Mouse (Mus musculus): ENCODE data around the gene 1110008P14Rik. TPM values are rescaled to one million over a fixed set of nuclear protein-coding genes. Genes with fewer than 3 reads are reported as not detected.
A peak's percentile ranks its signal among the peaks of the same experiment; 100 is the strongest.

1110008P14Rik gene
- polyA plus RNA-seq, 1 experiment: 25.7 TPM

GRCm38 (mm10) chr2:32356216-32356615, 25.5 kb downstream of the 1110008P14Rik start:
- no peaks in the 10 kb centered on the region for H3K9me3 ChIP-seq (replicated peaks; ENCODE audit: control insufficient read depth, insufficient read depth, low read length, poor library complexity, severe bottlenecking)
- H3K27ac ChIP-seq (ENCODE audit: insufficient read depth, low read length): no peak overlapping the region
- TF ChIP-seq POLR2A (IDR thresholded peaks at IDR 0.05; ENCODE audit: insufficient read depth, low read length): no peak
- TF ChIP-seq EP300 (IDR thresholded peaks at IDR 0.05; ENCODE audit: insufficient read depth, low read depth, low read length): no peak
- TF ChIP-seq CTCF (IDR thresholded peaks at IDR 0.05; ENCODE audit: low read depth, low read length): no peak
- H3K9ac ChIP-seq (ENCODE audit: low read depth, poor library complexity, severe bottlenecking): no peak overlapping the region
- H3K4me3 ChIP-seq (ENCODE audit: low read depth, low read length): no peak overlapping the region
- H3K27me3 ChIP-seq (ENCODE audit: control insufficient read depth, insufficient read depth, low read length, poor library complexity, severe bottlenecking): no peaks in the 10 kb centered on the region
- no peaks in the 10 kb centered on the region for H3K36me3 ChIP-seq (ENCODE audit: control insufficient read depth, insufficient read depth, low read length, poor library complexity, severe bottlenecking)
- H3K4me1 ChIP-seq (ENCODE audit: control insufficient read depth, insufficient read depth, low read length): no peaks in the 10 kb centered on the region

DNA sequence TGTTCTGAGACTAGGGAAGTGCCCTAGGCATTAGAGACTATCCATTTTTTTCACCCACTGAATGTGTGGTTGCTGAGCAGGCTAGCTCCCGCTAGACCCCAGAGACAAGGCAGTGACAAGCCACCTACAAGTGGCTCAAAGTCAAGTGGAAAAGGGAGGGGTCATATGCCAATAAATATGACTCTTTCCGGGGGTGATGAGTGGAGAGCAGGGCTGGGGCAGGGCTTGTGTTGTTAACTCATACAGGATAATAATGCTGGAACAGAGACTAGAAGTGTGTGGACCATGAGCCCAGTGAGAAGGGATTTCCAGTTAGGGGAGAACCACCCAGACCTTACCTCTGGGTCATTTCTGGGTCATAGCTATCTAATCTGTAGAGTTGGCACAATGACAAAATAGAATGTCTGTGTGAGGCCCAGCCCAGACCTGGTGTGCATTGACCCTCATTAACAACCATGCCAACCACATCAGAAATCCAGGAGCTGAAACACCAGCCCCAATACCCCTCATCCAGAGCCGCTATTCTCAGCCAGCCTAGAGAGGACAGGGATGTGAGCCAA, 27.3 kb downstream of the 1110008P14Rik start:
- TF ChIP-seq CTCF (IDR thresholded peaks at IDR 0.05; ENCODE audit: low read depth, low read length): no peak
- no peak for TF ChIP-seq EP300 (IDR thresholded peaks at IDR 0.05; ENCODE audit: insufficient read depth, low read depth, low read length)
- TF ChIP-seq POLR2A (IDR thresholded peaks at IDR 0.05; ENCODE audit: insufficient read depth, low read length): no peak
- Histone ChIP-seq H3K9ac (ENCODE audit: low read depth, poor library complexity, severe bottlenecking) (no peak overlapping the region), H3K4me3 (ENCODE audit: low read depth, low read length) (no peak overlapping the region), H3K36me3 (ENCODE audit: control insufficient read depth, insufficient read depth, low read length, poor library complexity, severe bottlenecking) (no peaks in the 10 kb centered on the region), H3K27me3 (ENCODE audit: control insufficient read depth, insufficient read depth, low read length, poor library complexity, severe bottlenecking) (no peaks in the 10 kb centered on the region), H3K27ac (ENCODE audit: insufficient read depth, low read length) (no peak overlapping the region), H3K9me3 (replicated peaks; ENCODE audit: control insufficient read depth, insufficient read depth, low read length, poor library complexity, severe bottlenecking) (no peaks in the 10 kb centered on the region), H3K4me1 (ENCODE audit: control insufficient read depth, insufficient read depth, low read length) (peaks cover 7% of the 10 kb centered on the region)

GRCm38 (mm10) chr2:32353836-32354235, 27.9 kb downstream of the 1110008P14Rik start:
- Histone ChIP-seq H3K27ac (ENCODE audit: insufficient read depth, low read length) (no peak overlapping the region), H3K4me1 (ENCODE audit: control insufficient read depth, insufficient read depth, low read length) (peaks cover 8% of the 10 kb centered on the region), H3K9ac (ENCODE audit: low read depth, poor library complexity, severe bottlenecking) (0 out of 2 replicates have a peak overlapping the region, but pooled peaks have one; percentile 86), H3K27me3 (ENCODE audit: control insufficient read depth, insufficient read depth, low read length, poor library complexity, severe bottlenecking) (no peaks in the 10 kb centered on the region), H3K9me3 (replicated peaks; ENCODE audit: control insufficient read depth, insufficient read depth, low read length, poor library complexity, severe bottlenecking) (no peaks in the 10 kb centered on the region), H3K36me3 (ENCODE audit: control insufficient read depth, insufficient read depth, low read length, poor library complexity, severe bottlenecking) (no peaks in the 10 kb centered on the region), H3K4me3 (ENCODE audit: low read depth, low read length) (no peak overlapping the region)
- TF ChIP-seq CTCF (IDR thresholded peaks at IDR 0.05; ENCODE audit: low read depth, low read length): no peak
- no peak for TF ChIP-seq EP300 (IDR thresholded peaks at IDR 0.05; ENCODE audit: insufficient read depth, low read depth, low read length)
- no peak for TF ChIP-seq POLR2A (IDR thresholded peaks at IDR 0.05; ENCODE audit: insufficient read depth, low read length)

- no peaks in the 10 kb centered on the region for H3K9me3 ChIP-seq (replicated peaks; ENCODE audit: control insufficient read depth, insufficient read depth, low read length, poor library complexity, severe bottlenecking)
- no peaks in the 10 kb centered on the region for H3K27me3 ChIP-seq (ENCODE audit: control insufficient read depth, insufficient read depth, low read length, poor library complexity, severe bottlenecking)
- TF ChIP-seq EP300 (IDR thresholded peaks at IDR 0.05; ENCODE audit: insufficient read depth, low read depth, low read length) (0 out of 2 replicates have a peak, but pooled peaks have one; percentile 32), POLR2A (IDR thresholded peaks at IDR 0.05; ENCODE audit: insufficient read depth, low read length) (no peak), CTCF (IDR thresholded peaks at IDR 0.05; ENCODE audit: low read depth, low read length) (peak; percentile 72)
- H3K9ac ChIP-seq (ENCODE audit: low read depth, poor library complexity, severe bottlenecking): peak within 1 kb of the TSS; percentile 86
- no peaks in the 10 kb centered on the region for H3K36me3 ChIP-seq (ENCODE audit: control insufficient read depth, insufficient read depth, low read length, poor library complexity, severe bottlenecking)
- H3K4me3 ChIP-seq (ENCODE audit: low read depth, low read length): peak within 1 kb of the TSS; percentile 72
- H3K4me1 ChIP-seq (ENCODE audit: control insufficient read depth, insufficient read depth, low read length): peaks cover 16% of the 10 kb centered on the region
- no peak within 1 kb of the TSS for H3K27ac ChIP-seq (ENCODE audit: insufficient read depth, low read length)
Measured at GRCm38 (mm10) chr2:32353007-32353542, 28.7 kb downstream of the 1110008P14Rik start, which contains the start of gene Dnm1. Gene Dnm1 (minus strand): TSS chr2:32353338.

GRCm38 (mm10) chr2:32352151-32353006, 29.4 kb downstream of the 1110008P14Rik start, which contains the start of gene Ciz1:
Gene Ciz1 (plus strand): TSS chr2:32352327.
- TF ChIP-seq POLR2A (IDR thresholded peaks at IDR 0.05; ENCODE audit: insufficient read depth, low read length): no peak
- H3K4me1 ChIP-seq (ENCODE audit: control insufficient read depth, insufficient read depth, low read length): peaks cover 16% of the 10 kb centered on the region
- H3K36me3 ChIP-seq (ENCODE audit: control insufficient read depth, insufficient read depth, low read length, poor library complexity, severe bottlenecking): no peaks in the 10 kb centered on the region

More at GRCm38 (mm10) chr2:32352151-32353006, 29.4 kb downstream of the 1110008P14Rik start, which contains the start of gene Ciz1:
- peak within 1 kb of the TSS; percentile 72 for H3K4me3 ChIP-seq (ENCODE audit: low read depth, low read length)
- no peak within 1 kb of the TSS for H3K27ac ChIP-seq (ENCODE audit: insufficient read depth, low read length)
- peak within 1 kb of the TSS; percentile 86 for H3K9ac ChIP-seq (ENCODE audit: low read depth, poor library complexity, severe bottlenecking)
- H3K9me3 ChIP-seq (replicated peaks; ENCODE audit: control insufficient read depth, insufficient read depth, low read length, poor library complexity, severe bottlenecking): no peaks in the 10 kb centered on the region
- H3K27me3 ChIP-seq (ENCODE audit: control insufficient read depth, insufficient read depth, low read length, poor library complexity, severe bottlenecking): no peaks in the 10 kb centered on the region

Measured in ES-Bruce4 (cell line).